8 mouse cellular contexts compared by ENCODE assay signal in genomic region chr9:55541681-55542365, GRCm38 (mm10). TPM values are rescaled to one million over a fixed set of nuclear protein-coding genes. Genes with fewer than 3 reads are reported as not detected.
DNase-seq lines count a peak whose midpoint lies in the region; ATAC-seq and TF ChIP-seq lines count a peak whose summit lies in the region.
"Had no signal": no experiment of that assay in that cellular context is flagged by ENCODE, and none has a peak within 500 bp of the region (broad histone marks: within the 10 kb centered on the region; RNA-seq: fewer than 3 reads in every experiment).

No protein-coding gene starts in this region.

- no peak for TF ChIP-seq POLR2A in spleen, adult 2 months (IDR thresholded peaks at IDR 0.05; ENCODE audit: low read depth, low read length)

- WGBS in spleen, adult 2 months = 5% methylated on average over 59 of the region's 59 CpGs
- WGBS in heart, embryonic 11.5 days (ENCODE audit: insufficient replicate concordance) = under 1% methylated on average over 59 of the region's 59 CpGs
- under 1% methylated on average over 59 of the region's 59 CpGs for WGBS in kidney, embryonic 14.5 days
- WGBS in midbrain, embryonic 12.5 days = under 1% methylated on average over 58 of the region's 59 CpGs

- peaks cover 33% of the 10 kb centered on the region for H3K4me1 ChIP-seq in spleen, adult 2 months (ENCODE audit: control insufficient read depth, insufficient read depth, insufficient read length)
- H3K4me1 ChIP-seq in heart, embryonic 11.5 days (ENCODE audit: control insufficient read depth, insufficient read depth, low read length) = peaks cover 33% of the 10 kb centered on the region
- H3K4me1 ChIP-seq in kidney, embryonic 14.5 days (ENCODE audit: control insufficient read depth, insufficient read depth, low read length) = peaks cover 27% of the 10 kb centered on the region
- peaks cover 45% of the 10 kb centered on the region for H3K4me1 ChIP-seq in midbrain, embryonic 12.5 days

- peaks cover 66% of the 10 kb centered on the region for H3K27me3 ChIP-seq in spleen, adult 2 months (ENCODE audit: control insufficient read depth, insufficient read depth, low read length)
- peaks cover 81% of the 10 kb centered on the region for H3K27me3 ChIP-seq in heart, embryonic 11.5 days (ENCODE audit: control insufficient read depth, insufficient read depth, low read length)
- peaks cover 91% of the 10 kb centered on the region for H3K27me3 ChIP-seq in kidney, embryonic 14.5 days (ENCODE audit: control insufficient read depth, insufficient read depth, low read length)
- peaks cover 96% of the 10 kb centered on the region for H3K27me3 ChIP-seq in midbrain, embryonic 12.5 days

- DNase-seq in spleen, adult 2 months (ENCODE audit: low read depth in 1 of 2, low spot score in 2 of 2) = no peak
- DNase-seq in spleen, adult 12 weeks (ENCODE audit: low spot score) = no peak
- DNase-seq in cerebellum, postnatal 36 days = peak; percentile 21 to 39
- DNase-seq in layer of hippocampus, adult 9-11 months = no peak

- peak overlapping the region; percentile 35; the same call in 1 of the 2 replicates for H3K4me3 ChIP-seq in spleen, adult 2 months (ENCODE audit: extremely low read depth, insufficient read depth, insufficient read length)
- H3K4me3 ChIP-seq in heart, embryonic 11.5 days (ENCODE audit: low read depth, low read length) = peak overlapping the region; percentile 48
- H3K4me3 ChIP-seq in kidney, embryonic 14.5 days (ENCODE audit: low read length) = peak overlapping the region; percentile 47
- H3K4me3 ChIP-seq in midbrain, embryonic 12.5 days = peak overlapping the region; percentile 35

- ATAC-seq in heart, embryonic 11.5 days (replicated peaks; ENCODE audit: insufficient number of reproducible peaks, low FRiP score, low TSS enrichment) = no peak
- no peak for ATAC-seq in kidney, embryonic 14.5 days (ENCODE audit: low FRiP score, low TSS enrichment)
- no peak for ATAC-seq in midbrain, embryonic 12.5 days (ENCODE audit: low FRiP score, low read depth)

- 0 out of 2 replicates have a peak overlapping the region, but pooled peaks have one; percentile 52 for H3K9ac ChIP-seq in heart, embryonic 11.5 days (ENCODE audit: low read depth, low read length)
- peak overlapping the region; percentile 18; the same call in 1 of the 2 replicates for H3K9ac ChIP-seq in kidney, embryonic 14.5 days (ENCODE audit: low read depth, low read length)
- peak overlapping the region; percentile 24; the same call in 1 of the 2 replicates for H3K9ac ChIP-seq in midbrain, embryonic 12.5 days (replicated peaks)

- no peaks in the 10 kb centered on the region for H3K9me3 ChIP-seq in heart, embryonic 11.5 days (replicated peaks; ENCODE audit: control insufficient read depth, low read length)
- no peaks in the 10 kb centered on the region for H3K9me3 ChIP-seq in kidney, embryonic 14.5 days (ENCODE audit: control insufficient read depth, low read length)
- H3K9me3 ChIP-seq in midbrain, embryonic 12.5 days = no peaks in the 10 kb centered on the region

- H3K4me2 ChIP-seq in heart, embryonic 11.5 days = peak overlapping the region; percentile 82
- peak overlapping the region; percentile 79 for H3K4me2 ChIP-seq in kidney, embryonic 14.5 days (replicated peaks; ENCODE audit: low read depth, low read length)
- peak overlapping the region; percentile 58 for H3K4me2 ChIP-seq in midbrain, embryonic 12.5 days (replicated peaks)

- H3K36me3 ChIP-seq in spleen, adult 2 months (ENCODE audit: control insufficient read depth, insufficient read depth, low read length) = no peaks in the 10 kb centered on the region
- H3K36me3 ChIP-seq in heart, embryonic 11.5 days (ENCODE audit: control insufficient read depth, insufficient read depth, low read length) = no peaks in the 10 kb centered on the region
- H3K36me3 ChIP-seq in kidney, embryonic 14.5 days (ENCODE audit: control insufficient read depth, insufficient read depth, low read length) = no peaks in the 10 kb centered on the region
- H3K36me3 ChIP-seq in midbrain, embryonic 12.5 days = no peaks in the 10 kb centered on the region

- no peak for TF ChIP-seq CTCF in spleen, adult 2 months (IDR thresholded peaks at IDR 0.05; ENCODE audit: extremely low read depth, insufficient read depth, insufficient read length, insufficient replicate concordance)

- H3K27ac ChIP-seq in spleen, adult 2 months (ENCODE audit: insufficient read depth, low read length) = no peak overlapping the region
- no peak overlapping the region for H3K27ac ChIP-seq in heart, embryonic 11.5 days (ENCODE audit: low read depth, low read length)
- H3K27ac ChIP-seq in kidney, embryonic 14.5 days (ENCODE audit: low read depth, low read length) = no peak overlapping the region
- H3K27ac ChIP-seq in midbrain, embryonic 12.5 days (replicated peaks) = no peak overlapping the region
- H3K27ac ChIP-seq: macrophage had no signal

RNA-seq across cellular contexts. Expression of gene Isl2, which starts 3.4 kb away (rescaled TPM):
- polyA plus RNA-seq in spleen, adult 2 months (2012; rRNA removed) = 0.09 and 0.21 TPM in 2 replicates
- 0.69 and 2.1 TPM in 2 replicates for polyA plus RNA-seq in heart, embryonic 11.5 days (2014; fragmentation: Nextera tagmentation; extraction: Ambion mirVana)
- not detected in 2 replicates for polyA plus RNA-seq in kidney, embryonic 14.5 days (2014; fragmentation: Nextera tagmentation; extraction: Ambion mirVana)
- 5.3 and 8.0 TPM in 2 replicates for polyA plus RNA-seq in midbrain, embryonic 12.5 days (2016; fragmentation: Nextera tagmentation; extraction: Ambion mirVana)
- polyA plus RNA-seq: macrophage had no signal

RNA-seq across cellular contexts. Expression of gene Etfa, which starts 29.8 kb away (rescaled TPM):
- 15.2 and 15.9 TPM in 2 replicates for polyA plus RNA-seq in spleen, adult 2 months (2012; rRNA removed)
- 283 and 296 TPM in 2 replicates for polyA plus RNA-seq in heart, embryonic 11.5 days (2014; fragmentation: Nextera tagmentation; extraction: Ambion mirVana)
- 189 and 190 TPM in 2 replicates for polyA plus RNA-seq in kidney, embryonic 14.5 days (2014; fragmentation: Nextera tagmentation; extraction: Ambion mirVana)
- 118 and 125 TPM in 2 replicates for polyA plus RNA-seq in midbrain, embryonic 12.5 days (2016; fragmentation: Nextera tagmentation; extraction: Ambion mirVana)

Comparison
In these comparisons a context has a peak if more than half of its experiments do, and no peak if none do; other contexts are left out.
1. DNase-seq: peak in cerebellum, postnatal 36 days (2 of 2); none in spleen, adult 2 months (0 of 2), spleen, adult 12 weeks (single experiment) and layer of hippocampus, adult 9-11 months (single experiment).
2. Peak in every context shown above with its lines, with median percentiles within 50 percentile points of each other: H3K4me3 ChIP-seq, H3K4me2 ChIP-seq and H3K9ac ChIP-seq.